Mouse (Mus musculus) G1E (cell line): ENCODE measurements around the gene Olfr1381. TPM values are rescaled to one million over a fixed set of nuclear protein-coding genes. Genes with fewer than 3 reads are reported as not detected.
"Not testable (repeated sequence)": the region's sequence is repeated elsewhere in the genome, so short reads cannot be mapped to it uniquely, and the experiment has no call there.

Experiments used
- ATAC-seq: 2 replicates; pipeline ENCODE4 v1.8.0; 2016; ENCODE audit warnings: mild to moderate bottlenecking; ENCODE audit not compliant: insufficient number of reproducible peaks, poor library complexity, low FRiP score, severe bottlenecking; ENCODE audit errors: extremely low read depth
- DNase-seq: peaks from one replicate; pipeline ENCODE4 v3.0.0; 2012; ENCODE audit warnings: low spot score
- H3K27me3 ChIP-seq: 2 replicates; pipeline ENCODE4 v1.6.1; 2012; ENCODE audit warnings: mild to moderate bottlenecking, low read length, inconsistent platforms; ENCODE audit not compliant: insufficient read depth
- H3K36me3 ChIP-seq: replicated peaks from 2 replicates; pipeline ENCODE3; 2012; ENCODE audit warnings: mild to moderate bottlenecking, inconsistent platforms
- H3K4me1 ChIP-seq: 2 replicates; pipeline ENCODE4 v1.6.1; 2012; ENCODE audit warnings: low read depth, low read length, inconsistent platforms, mixed read lengths; ENCODE audit not compliant: insufficient read depth
- H3K4me3 ChIP-seq: 2 replicates; pipeline ENCODE4 v1.5.1; 2012; ENCODE audit warnings: low read depth, mild to moderate bottlenecking, inconsistent platforms, low read length, moderate library complexity, mixed read lengths
- H3K9me3 ChIP-seq: replicated peaks from 2 replicates; pipeline ENCODE4 v1.6.1; 2012; ENCODE audit warnings: inconsistent platforms
- CTCF ChIP-seq: IDR thresholded peaks from 2 replicates; pipeline ENCODE4 v1.5.1; 2012; ENCODE audit warnings: low read depth, low read length, inconsistent platforms, mixed read lengths
- GATA1 ChIP-seq: IDR thresholded peaks from 2 replicates; pipeline ENCODE4 v1.6.1; 2012; ENCODE audit warnings: borderline replicate concordance, low read length, inconsistent platforms, mixed read lengths
- GATA2 ChIP-seq: IDR thresholded peaks from 2 replicates; pipeline ENCODE4 v1.6.1; 2012; ENCODE audit warnings: low read depth, low read length, inconsistent platforms, borderline replicate concordance
- POLR2AphosphoS5 ChIP-seq: IDR thresholded peaks from 2 replicates; pipeline ENCODE4 v1.6.1; 2012; ENCODE audit warnings: low read depth, low read length, inconsistent platforms; ENCODE audit not compliant: insufficient replicate concordance
- TAL1 ChIP-seq: conservative IDR thresholded peaks from 2 replicates; pipeline ENCODE4 v1.6.1; 2012; ENCODE audit warnings: low read depth, low read length, inconsistent platforms, mixed read lengths
- polyA plus RNA-seq: library from polyadenylated mRNA; stranded (reverse); fragments of >175 nt; gene quantifications from 2 replicates; pipeline ENCODE4 v1.2.3, GENCODE M21; 2012
- total RNA-seq, 2 experiments: library from RNA; stranded (forward) in 1 of 2; stranded (reverse) in 1 of 2; fragments of 200-1000 nt in 1 of 2; fragments of >200 nt in 1 of 2; fragmentation: Nextera tagmentation in 1 of 2; gene quantifications; 2 replicates each; pipeline ENCODE4 v1.2.3; 2014 to 2017

The Olfr1381 gene
- total and polyA plus RNA-seq, 3 experiments: 0.05 TPM; not detected in 2

GRCm38 (mm10) chr11:49590213-49590612 lies 47.0 kb downstream of the Olfr1381 start:
- no peaks in the 10 kb centered on the region; the same call in 1 of the 2 replicates for H3K27me3 ChIP-seq
- no peaks in the 10 kb centered on the region for H3K36me3 ChIP-seq
- no peaks in the 10 kb centered on the region for H3K4me1 ChIP-seq
- H3K9me3 ChIP-seq: no peaks in the 10 kb centered on the region
- ATAC-seq (no peak), DNase-seq (no peak)
- TF ChIP-seq POLR2AphosphoS5: no peak
- TF ChIP-seq CTCF: no peak
- TF ChIP-seq GATA2: no peak
- no peak for TF ChIP-seq TAL1
- TF ChIP-seq GATA1: no peak
- H3K4me3 ChIP-seq: no peak overlapping the region

DNA sequence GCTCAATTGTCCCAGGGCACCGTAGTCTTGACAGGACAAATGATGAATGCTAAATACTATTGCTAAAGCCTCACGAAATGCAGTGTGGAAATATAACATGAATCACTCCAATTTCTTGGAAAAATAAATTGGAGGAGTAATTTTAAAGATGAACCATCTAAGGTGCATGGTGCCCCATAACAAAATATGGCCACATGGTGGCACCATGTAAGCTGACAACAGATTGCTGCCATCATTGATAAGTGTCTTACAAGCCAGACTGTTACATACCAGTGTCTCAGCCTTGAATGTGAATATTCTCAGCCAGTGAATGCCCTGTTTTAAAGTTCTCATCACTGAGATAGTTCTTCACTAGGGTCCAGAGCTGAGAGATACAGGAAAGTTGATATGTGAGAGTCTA lies 53.9 kb downstream of the Olfr1381 start:
- ATAC-seq, H3K9me3 ChIP-seq, DNase-seq, H3K4me3 ChIP-seq, H3K36me3 ChIP-seq, H3K27me3 ChIP-seq, H3K4me1 ChIP-seq: not testable (repeated sequence)

Other genes with a start within 250 kb of the Olfr1381 start
- not detected in 2 replicates for gene Olfr10, start 238.7 kb upstream of the Olfr1381 start, total RNA-seq (2014; fragmentation: Nextera tagmentation)
- 0.11 TPM in 1 of 2 replicates, not detected in the other for gene Olfr10, start 238.7 kb upstream of the Olfr1381 start, total RNA-seq (2017)
- not detected in 2 replicates for gene Olfr10, start 238.7 kb upstream of the Olfr1381 start, polyA plus RNA-seq
- not detected in 2 replicates for gene Olfr1391, start 220.7 kb upstream of the Olfr1381 start, total RNA-seq (2014; fragmentation: Nextera tagmentation)
- 0.16 TPM in 1 of 2 replicates, not detected in the other for gene Olfr1391, start 220.7 kb upstream of the Olfr1381 start, total RNA-seq (2017)
- gene Olfr1391, start 220.7 kb upstream of the Olfr1381 start, polyA plus RNA-seq: not detected in 2 replicates
- gene Olfr1390, start 208.3 kb upstream of the Olfr1381 start, total RNA-seq (2014; fragmentation: Nextera tagmentation): not detected in 2 replicates
- 0.12 and 0.22 TPM in 2 replicates for gene Olfr1390, start 208.3 kb upstream of the Olfr1381 start, total RNA-seq (2017)
- gene Olfr1390, start 208.3 kb upstream of the Olfr1381 start, polyA plus RNA-seq: not detected in 2 replicates
- not detected in 2 replicates for gene Olfr1389, start 120.4 kb upstream of the Olfr1381 start, total RNA-seq (2014; fragmentation: Nextera tagmentation)
- gene Olfr1389, start 120.4 kb upstream of the Olfr1381 start, total RNA-seq (2017): 0.12 and 0.22 TPM in 2 replicates
- gene Olfr1389, start 120.4 kb upstream of the Olfr1381 start, polyA plus RNA-seq: not detected in 2 replicates
- gene Olfr1388, start 106.8 kb upstream of the Olfr1381 start, total RNA-seq (2014; fragmentation: Nextera tagmentation): 0.87 and 0.98 TPM in 2 replicates
- 0.60 and 1.2 TPM in 2 replicates for gene Olfr1388, start 106.8 kb upstream of the Olfr1381 start, total RNA-seq (2017)
- gene Olfr1388, start 106.8 kb upstream of the Olfr1381 start, polyA plus RNA-seq: 0.04 and 0.12 TPM in 2 replicates
- gene Olfr1387, start 88.1 kb upstream of the Olfr1381 start, total RNA-seq (2014; fragmentation: Nextera tagmentation): not detected in 2 replicates
- gene Olfr1387, start 88.1 kb upstream of the Olfr1381 start, total RNA-seq (2017): 0.05 and 0.46 TPM in 2 replicates
- gene Olfr1387, start 88.1 kb upstream of the Olfr1381 start, polyA plus RNA-seq: not detected in 2 replicates
- not detected in 2 replicates for gene Olfr1386, start 78.4 kb upstream of the Olfr1381 start, total RNA-seq (2014; fragmentation: Nextera tagmentation)
- gene Olfr1386, start 78.4 kb upstream of the Olfr1381 start, total RNA-seq (2017): 0.22 and 0.23 TPM in 2 replicates
- gene Olfr1386, start 78.4 kb upstream of the Olfr1381 start, polyA plus RNA-seq: not detected in 2 replicates
- not detected in 2 replicates for gene Olfr1385, start 54.4 kb upstream of the Olfr1381 start, total RNA-seq (2014; fragmentation: Nextera tagmentation)
- 0.22 and 0.35 TPM in 2 replicates for gene Olfr1385, start 54.4 kb upstream of the Olfr1381 start, total RNA-seq (2017)
- not detected in 2 replicates for gene Olfr1385, start 54.4 kb upstream of the Olfr1381 start, polyA plus RNA-seq
- gene Olfr1384, start 36.7 kb upstream of the Olfr1381 start, total RNA-seq (2014; fragmentation: Nextera tagmentation): not detected in 2 replicates
- 0.05 and 0.06 TPM in 2 replicates for gene Olfr1384, start 36.7 kb upstream of the Olfr1381 start, total RNA-seq (2017)
- gene Olfr1384, start 36.7 kb upstream of the Olfr1381 start, polyA plus RNA-seq: not detected in 2 replicates
- not detected in 2 replicates for gene Olfr1383, start 23.8 kb upstream of the Olfr1381 start, total RNA-seq (2014; fragmentation: Nextera tagmentation)
- 0.06 and 0.27 TPM in 2 replicates for gene Olfr1383, start 23.8 kb upstream of the Olfr1381 start, total RNA-seq (2017)
- gene Olfr1383, start 23.8 kb upstream of the Olfr1381 start, polyA plus RNA-seq: not detected in 2 replicates
- not detected in 2 replicates for gene Olfr1382, start 15.2 kb upstream of the Olfr1381 start, total RNA-seq (2014; fragmentation: Nextera tagmentation)
- 0.11 and 0.12 TPM in 2 replicates for gene Olfr1382, start 15.2 kb upstream of the Olfr1381 start, total RNA-seq (2017)
- not detected in 2 replicates for gene Olfr1382, start 15.2 kb upstream of the Olfr1381 start, polyA plus RNA-seq
- not detected in 2 replicates for gene Olfr1380, start 13.4 kb downstream of the Olfr1381 start, total RNA-seq (2014; fragmentation: Nextera tagmentation)
- gene Olfr1380, start 13.4 kb downstream of the Olfr1381 start, total RNA-seq (2017): 0.16 TPM in 1 of 2 replicates, not detected in the other
- gene Olfr1380, start 13.4 kb downstream of the Olfr1381 start, polyA plus RNA-seq: not detected in 2 replicates
- gene Flt4, start 65.8 kb downstream of the Olfr1381 start, total RNA-seq (2014; fragmentation: Nextera tagmentation): 0.15 and 0.44 TPM in 2 replicates
- gene Flt4, start 65.8 kb downstream of the Olfr1381 start, total RNA-seq (2017): under 0.01 and 0.12 TPM in 2 replicates
- 0.02 TPM in 2 replicates for gene Flt4, start 65.8 kb downstream of the Olfr1381 start, polyA plus RNA-seq
- not detected in 2 replicates for gene Scgb3a1, start 120.2 kb downstream of the Olfr1381 start, total RNA-seq (2014; fragmentation: Nextera tagmentation)
- gene Scgb3a1, start 120.2 kb downstream of the Olfr1381 start, total RNA-seq (2017): not detected in 2 replicates
- gene Scgb3a1, start 120.2 kb downstream of the Olfr1381 start, polyA plus RNA-seq: not detected in 2 replicates
- gene Cnot6, start 169.3 kb downstream of the Olfr1381 start, total RNA-seq (2014; fragmentation: Nextera tagmentation): 155 and 165 TPM in 2 replicates
- gene Cnot6, start 169.3 kb downstream of the Olfr1381 start, total RNA-seq (2017): 84.5 and 93.8 TPM in 2 replicates
- gene Cnot6, start 169.3 kb downstream of the Olfr1381 start, polyA plus RNA-seq: 44.0 and 61.0 TPM in 2 replicates